Mouse (Mus musculus) gastrocnemius, postnatal 36 days (tissue): ENCODE measurements around the gene Znrf3. TPM values are rescaled to one million over a fixed set of nuclear protein-coding genes. Genes with fewer than 3 reads are reported as not detected.
A peak's percentile ranks its signal among the peaks of the same experiment; 100 is the strongest.

Source experiments
- DNase-seq, 2 experiments: peaks; one replicate each; pipeline ENCODE4 v3.0.0; 2022
- intact Hi-C: fragments of 180-260 bp; cut with DNase I; formaldehyde crosslinking; loops from one replicate; pipeline ENCODE4 v1.15.1; 2025
- total RNA-seq, 2 experiments: library from RNA; stranded (reverse); gene quantifications; 2 replicates each; pipeline ENCODE4 v1.2.3; 2021

Znrf3 gene
- total RNA-seq, 2 experiments from 2014 or later: 4.3 to 6.9 TPM

- peak; percentile 21 to 37 for DNase-seq
- intact Hi-C loops: no loop called here
These were observed 431 bp downstream of the Znrf3 start for GRCm38 (mm10) chr11:5444234-5444598.

- intact Hi-C loops: no loop called here
- DNase-seq: peak in 1 of 2 experiments; percentile 21
These were observed 975 bp downstream of the Znrf3 start for GRCm38 (mm10) chr11:5443511-5444233.

GRCm38 (mm10) chr11:5442590-5443021 lies 2.0 kb downstream of the Znrf3 start:
- no peak for DNase-seq
- intact Hi-C loops: no loop called here

- no peak for DNase-seq
- intact Hi-C loops: loop anchor here (5.0 kb wide), 1 partner anchor 55 kb away; no protein-coding TSS in a partner anchor
These were observed 7.0 kb downstream of the Znrf3 start for GRCm38 (mm10) chr11:5437646-5438045.

GRCm38 (mm10) chr11:5436988-5437387 lies 7.7 kb downstream of the Znrf3 start:
- intact Hi-C loops: loop anchor here (5.0 kb wide), 1 partner anchor 55 kb away; no protein-coding TSS in a partner anchor
- DNase-seq: no peak

GRCm38 (mm10) chr11:5435493-5435892 lies 9.2 kb downstream of the Znrf3 start:
- intact Hi-C loops: loop anchor here (5.0 kb wide), 1 partner anchor 53 kb away; no protein-coding TSS in a partner anchor
- DNase-seq: no peak

GRCm38 (mm10) chr11:5432330-5432729 lies 12.3 kb downstream of the Znrf3 start:
- no peak for DNase-seq
- intact Hi-C loops: loop anchor here (5.0 kb wide), 1 partner anchor 40 kb away; no protein-coding TSS in a partner anchor

- intact Hi-C loops: loop anchor here (5.0 kb wide), 1 partner anchor 39 kb away; no protein-coding TSS in a partner anchor
- DNase-seq: no peak
These were observed 13.8 kb downstream of the Znrf3 start for GRCm38 (mm10) chr11:5430863-5431262.

GRCm38 (mm10) chr11:5429396-5430190 lies 15.1 kb downstream of the Znrf3 start:
- intact Hi-C loops: loop anchor here (5.0 kb wide), 1 partner anchor 37 kb away; no protein-coding TSS in a partner anchor
- DNase-seq: no peak

GRCm38 (mm10) chr11:5427251-5427650 lies 17.4 kb downstream of the Znrf3 start:
- intact Hi-C loops: no loop called here
- no peak for DNase-seq

- intact Hi-C loops: no loop called here
- no peak for DNase-seq
These were observed 18.3 kb downstream of the Znrf3 start for GRCm38 (mm10) chr11:5426317-5426716.

GRCm38 (mm10) chr11:5425106-5425505 lies 19.5 kb downstream of the Znrf3 start:
- no peak for DNase-seq
- intact Hi-C loops: no loop called here

- no peak for DNase-seq
- intact Hi-C loops: no loop called here
These were observed 20.5 kb downstream of the Znrf3 start for GRCm38 (mm10) chr11:5424185-5424584.

- intact Hi-C loops: no loop called here
- DNase-seq: no peak
These were observed 21.6 kb downstream of the Znrf3 start for GRCm38 (mm10) chr11:5423000-5423399.

GRCm38 (mm10) chr11:5422252-5422636 lies 22.4 kb downstream of the Znrf3 start:
- intact Hi-C loops: no loop called here
- DNase-seq: no peak

GRCm38 (mm10) chr11:5421506-5422251 lies 23.0 kb downstream of the Znrf3 start:
- intact Hi-C loops: no loop called here
- no peak for DNase-seq

GRCm38 (mm10) chr11:5415617-5416338 lies 28.9 kb downstream of the Znrf3 start:
- intact Hi-C loops: no loop called here

GRCm38 (mm10) chr11:5414856-5415616 lies 29.6 kb downstream of the Znrf3 start:
- intact Hi-C loops: no loop called here

More at GRCm38 (mm10) chr11:5415617-5416338, 28.9 kb downstream of the Znrf3 start:
- DNase-seq: no peak

GRCm38 (mm10) chr11:5412644-5413190 lies 31.9 kb downstream of the Znrf3 start:
- intact Hi-C loops: no loop called here
- no peak for DNase-seq

More at GRCm38 (mm10) chr11:5414856-5415616, 29.6 kb downstream of the Znrf3 start:
- DNase-seq: no peak
